In the genomic region with DNA sequence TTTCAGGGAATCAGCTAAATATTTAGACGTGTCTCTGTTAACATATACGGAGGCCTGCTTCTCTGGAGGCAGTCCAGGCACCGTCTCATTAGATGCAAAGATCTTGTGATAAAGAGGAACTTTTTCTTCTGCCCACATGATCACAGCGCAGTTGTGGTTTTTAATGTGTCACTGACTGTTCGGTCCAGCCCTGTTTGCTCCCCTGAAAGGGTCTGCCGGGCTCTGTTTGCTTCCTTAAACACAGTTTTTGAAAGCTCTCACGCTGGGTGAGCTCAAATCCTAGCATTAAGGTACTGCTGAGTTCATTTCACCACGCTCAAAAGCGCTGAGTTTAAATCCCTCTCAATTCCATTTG, we compare ENCODE assay signal across 9 mouse cellular contexts. TPM values are rescaled to one million over a fixed set of nuclear protein-coding genes. Genes with fewer than 3 reads are reported as not detected.
DNase-seq lines count a peak whose midpoint lies in the region; ATAC-seq lines count a peak whose summit lies in the region.
"Had no signal": no experiment of that assay in that cellular context is flagged by ENCODE, and none has a peak within 500 bp of the region (broad histone marks: within the 10 kb centered on the region; RNA-seq: fewer than 3 reads in every experiment).

No protein-coding gene starts in this region.

- H3K36me3 ChIP-seq in heart, embryonic 12.5 days: no peaks in the 10 kb centered on the region
- H3K36me3 ChIP-seq in hindbrain, embryonic 15.5 days: no peaks in the 10 kb centered on the region
- no peaks in the 10 kb centered on the region for H3K36me3 ChIP-seq in midbrain, embryonic 14.5 days (ENCODE audit: control insufficient read depth, insufficient read depth, low read length)

- H3K4me2 ChIP-seq in heart, embryonic 12.5 days: no peak overlapping the region
- peak overlapping the region; percentile 44 for H3K4me2 ChIP-seq in hindbrain, embryonic 15.5 days
- peak overlapping the region; percentile 39; the same call in 1 of the 2 replicates for H3K4me2 ChIP-seq in midbrain, embryonic 14.5 days (ENCODE audit: low read length)

- no peak for ATAC-seq in heart, embryonic 12.5 days (ENCODE audit: insufficient number of reproducible peaks, low FRiP score)
- ATAC-seq in hindbrain, embryonic 15.5 days (ENCODE audit: low FRiP score, low read depth): no peak
- ATAC-seq in midbrain, embryonic 14.5 days (ENCODE audit: low FRiP score, low TSS enrichment): no peak

- peak; percentile 19 for DNase-seq in heart, adult 8-10 months (ENCODE audit: low spot score)
- peak; percentile 49 for DNase-seq in c-Kit-positive CD71-negative TER-119-negative erythroid progenitor cells, embryonic 14.5 days (ENCODE audit: low read depth)
- DNase-seq in midbrain, embryonic 14.5 days: peak; percentile 67
- no peak for DNase-seq in adrenal gland, adult 8-10 months
- DNase-seq in testis, postnatal 14 days (ENCODE audit: low spot score): no peak
- DNase-seq in right cerebral cortex, postnatal 25 days: no peak

- no peak overlapping the region for H3K4me3 ChIP-seq in heart, embryonic 12.5 days
- no peak overlapping the region for H3K4me3 ChIP-seq in hindbrain, embryonic 15.5 days
- H3K4me3 ChIP-seq in midbrain, embryonic 14.5 days (replicated peaks; ENCODE audit: low read depth, low read length): no peak overlapping the region

- H3K9me3 ChIP-seq in heart, embryonic 12.5 days (replicated peaks): no peaks in the 10 kb centered on the region
- no peaks in the 10 kb centered on the region for H3K9me3 ChIP-seq in hindbrain, embryonic 15.5 days
- no peaks in the 10 kb centered on the region for H3K9me3 ChIP-seq in midbrain, embryonic 14.5 days (ENCODE audit: control insufficient read depth, low read length)

- no peak overlapping the region for H3K27ac ChIP-seq in heart, embryonic 12.5 days (ENCODE audit: poor library complexity, severe bottlenecking)
- H3K27ac ChIP-seq in hindbrain, embryonic 15.5 days (replicated peaks): peak overlapping the region; percentile 6; the same call in 1 of the 2 replicates
- no peak overlapping the region for H3K27ac ChIP-seq in midbrain, embryonic 14.5 days (replicated peaks; ENCODE audit: low read depth, low read length)

- no peak overlapping the region for H3K9ac ChIP-seq in heart, embryonic 12.5 days
- 0 out of 2 replicates have a peak overlapping the region, but pooled peaks have one; percentile 11 for H3K9ac ChIP-seq in hindbrain, embryonic 15.5 days
- no peak overlapping the region for H3K9ac ChIP-seq in midbrain, embryonic 14.5 days (replicated peaks; ENCODE audit: low read length)

- H3K27me3 ChIP-seq in heart, embryonic 12.5 days (replicated peaks): peaks cover 49% of the 10 kb centered on the region
- no peaks in the 10 kb centered on the region for H3K27me3 ChIP-seq in hindbrain, embryonic 15.5 days
- peaks cover 10% of the 10 kb centered on the region; the same call in 1 of the 2 replicates for H3K27me3 ChIP-seq in midbrain, embryonic 14.5 days (ENCODE audit: control insufficient read depth, insufficient read depth, low read length)

- 25% methylated on average over 9 of the region's 9 CpGs for WGBS in heart, embryonic 12.5 days
- WGBS in hindbrain, embryonic 15.5 days: 6% methylated on average over 9 of the region's 9 CpGs
- WGBS in midbrain, embryonic 14.5 days: 4% methylated on average over 9 of the region's 9 CpGs

- H3K4me1 ChIP-seq in heart, embryonic 12.5 days (replicated peaks): peaks cover 13% of the 10 kb centered on the region
- H3K4me1 ChIP-seq in hindbrain, embryonic 15.5 days (replicated peaks): peaks cover 46% of the 10 kb centered on the region
- peaks cover 31% of the 10 kb centered on the region for H3K4me1 ChIP-seq in midbrain, embryonic 14.5 days (ENCODE audit: control insufficient read depth, insufficient read depth, low read length)

RNA-seq across cellular contexts. Expression of a gene that starts 59.3 kb away (rescaled TPM):
- total RNA-seq in heart, adult 8-10 months (2022): not detected
- 0.11 and 0.39 TPM in 2 replicates for polyA plus RNA-seq in heart, embryonic 12.5 days (2016; fragmentation: Nextera tagmentation; extraction: Ambion mirVana)
- 1.0 and 1.6 TPM in 2 replicates for polyA plus RNA-seq in hindbrain, embryonic 15.5 days (2015; fragmentation: Nextera tagmentation; extraction: Ambion mirVana)
- polyA plus RNA-seq in midbrain, embryonic 14.5 days (2014; fragmentation: Nextera tagmentation; extraction: Ambion mirVana): 1.2 and 1.7 TPM in 2 replicates
- total RNA-seq in adrenal gland, adult 8-10 months (2022): under 1 TPM in 3 of 4 experiments, not detected in 1; 0.19 to 0.49 (median 0.35) TPM
- polyA plus RNA-seq: small intestine, adult 2 months had no signal

Comparison
In these comparisons a context has a peak if more than half of its experiments do, and no peak if none do; other contexts are left out.
1. DNase-seq: peak in heart, adult 8-10 months (single experiment), c-Kit-positive CD71-negative TER-119-negative erythroid progenitor cells, embryonic 14.5 days (single experiment) and midbrain, embryonic 14.5 days (single experiment); none in adrenal gland, adult 8-10 months (single experiment), testis, postnatal 14 days (single experiment) and right cerebral cortex, postnatal 25 days (single experiment).